Mouse (Mus musculus) cerebral cortex, adult 2 months (tissue): Measurements from ENCODE around the gene Lrrc8b.

ENCODE experiments used
- WGBS: fragments of 180-500 bp; shearing (Covaris S2); methylation state at CpG from one replicate; pipeline ENCODE4 v1.1.7; 2018; 5-methylcytosine and 5-hydroxymethylcytosine counted together

The Lrrc8b gene

DNA sequence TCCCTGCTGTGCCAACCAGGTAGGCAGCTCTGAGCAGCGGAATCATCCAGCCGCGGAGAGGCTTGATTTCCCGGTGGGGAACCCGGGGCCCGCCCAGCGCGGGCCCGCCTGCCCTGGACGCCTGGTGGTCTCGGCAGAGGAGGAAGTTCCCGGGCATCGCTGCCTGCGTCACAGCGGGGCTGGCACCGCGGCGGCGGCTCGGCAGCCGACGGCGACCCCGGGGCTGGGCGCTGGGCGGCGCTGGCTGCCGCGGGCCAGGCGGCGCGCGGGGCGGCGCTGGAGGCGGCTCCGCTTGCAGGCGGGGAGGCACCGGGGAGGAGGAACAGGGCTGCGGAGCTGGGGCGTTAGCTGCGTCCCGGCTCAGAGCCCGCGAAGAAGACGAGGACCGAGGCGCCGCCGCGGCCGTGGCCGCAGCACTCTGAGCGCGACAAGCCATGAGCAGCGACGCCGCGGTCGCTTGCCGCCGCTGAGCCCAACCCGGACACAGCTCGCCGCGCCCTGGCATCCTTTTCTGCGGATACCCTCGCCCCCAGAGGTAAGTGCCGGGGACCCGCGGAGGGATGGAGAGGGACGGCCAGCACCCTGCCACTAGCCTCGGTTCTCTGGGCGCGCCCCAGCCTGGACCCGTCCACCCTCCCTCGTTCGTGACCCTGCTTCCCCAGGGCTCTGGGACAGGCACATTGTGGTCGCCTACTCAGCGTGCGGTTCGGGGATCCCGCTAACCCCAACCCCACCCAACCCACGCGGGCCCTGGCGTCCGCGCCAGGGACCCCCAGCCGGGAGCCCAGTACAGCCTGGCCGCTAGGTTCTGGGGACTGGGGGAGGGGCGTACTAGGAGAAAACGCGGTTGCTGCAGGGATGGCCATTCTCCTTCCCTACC, 103.8 kb downstream of the Lrrc8b start, which contains the start of gene Lrrc8c:
TSS of gene Lrrc8c (plus strand) at position 293 of the 880 bp plus-strand sequence.
- WGBS: under 1% methylated on average over 91 of the region's 93 CpGs

DNA sequence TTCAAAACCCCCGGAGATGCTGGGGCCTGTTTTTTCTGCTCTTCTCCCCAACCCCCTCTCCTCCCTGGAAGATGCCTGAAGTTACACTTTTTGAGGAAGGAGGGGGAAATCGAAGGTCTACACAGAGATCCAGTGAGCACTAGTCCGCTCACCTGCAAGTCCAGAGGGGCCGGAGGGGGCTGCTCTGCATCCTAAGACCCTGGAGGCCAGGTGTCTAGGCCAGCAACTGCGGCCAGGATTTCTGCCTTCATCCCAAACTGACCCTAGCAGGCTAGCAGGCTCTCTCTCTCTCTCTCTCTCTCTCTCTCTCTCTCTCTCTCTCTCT, 104.4 kb downstream of the Lrrc8b start:
- WGBS: 2% methylated on average over 5 of the region's 5 CpGs

DNA sequence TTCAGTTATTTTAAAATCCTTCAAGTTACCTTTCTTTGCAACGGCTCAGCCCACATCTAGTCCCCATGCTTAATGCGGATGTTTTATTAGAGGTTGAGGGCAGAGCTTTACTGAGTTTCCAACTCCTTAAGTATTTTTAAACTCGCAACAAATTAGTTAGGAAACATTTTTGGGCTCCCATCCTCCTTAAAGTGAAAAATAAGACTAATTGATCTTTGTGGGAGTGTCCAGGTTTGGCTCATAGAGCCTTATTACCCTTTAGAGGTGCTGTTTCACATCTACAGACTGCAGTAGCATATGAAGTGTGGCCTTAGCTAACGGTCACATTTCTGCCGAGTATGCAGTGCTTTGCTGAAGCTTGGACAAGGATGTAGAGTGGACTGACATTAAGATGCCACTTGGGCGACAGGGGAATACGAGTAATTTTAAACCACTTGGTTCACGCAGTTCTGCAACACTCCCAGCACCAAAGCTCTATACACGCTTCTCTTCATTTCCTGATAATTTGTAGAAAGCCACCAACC, 104.9 kb downstream of the Lrrc8b start:
- 25% methylated on average over 9 of the region's 9 CpGs for WGBS

DNA sequence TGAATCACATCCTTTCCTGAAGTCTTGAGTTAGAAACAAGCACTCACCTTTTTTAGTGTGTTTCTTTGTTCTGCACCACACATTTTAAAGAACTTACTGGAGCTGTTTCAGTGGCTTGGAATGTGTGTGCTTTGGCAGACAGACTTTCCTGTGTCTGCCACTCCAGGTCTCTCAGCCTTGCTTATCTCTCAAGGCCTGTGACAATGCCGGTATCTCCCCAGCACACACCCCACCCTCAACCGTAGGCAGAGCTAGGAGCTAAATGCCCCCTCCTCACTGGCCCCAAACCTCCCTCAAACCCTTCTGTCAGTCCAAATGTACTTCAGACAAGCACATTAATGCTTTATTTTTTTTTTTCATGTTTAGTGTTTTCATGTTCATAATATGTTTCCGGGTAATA, 107.9 kb downstream of the Lrrc8b start:
- WGBS: 54% methylated on average over 3 of the region's 3 CpGs

DNA sequence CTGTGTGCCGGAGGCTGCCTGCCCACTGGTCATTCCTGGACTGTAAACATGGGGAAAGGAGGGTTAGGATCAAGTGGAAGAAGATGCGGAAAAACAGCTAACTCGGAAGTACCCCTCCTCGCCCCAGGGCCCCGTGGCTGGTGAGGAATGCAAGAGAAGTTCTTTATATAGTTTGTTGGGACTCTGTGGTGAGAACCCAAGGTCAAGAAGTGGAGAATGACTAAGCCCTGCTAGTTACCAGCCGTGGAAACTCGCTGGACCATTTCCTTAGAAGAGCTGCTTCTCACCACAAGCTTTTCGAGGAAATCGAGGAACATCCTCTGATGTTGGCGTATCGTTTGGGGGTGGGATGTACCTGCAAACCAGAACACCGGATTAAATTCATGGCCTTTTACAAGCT, 109.4 kb downstream of the Lrrc8b start:
- 96% methylated on average over 12 of the region's 12 CpGs for WGBS

DNA sequence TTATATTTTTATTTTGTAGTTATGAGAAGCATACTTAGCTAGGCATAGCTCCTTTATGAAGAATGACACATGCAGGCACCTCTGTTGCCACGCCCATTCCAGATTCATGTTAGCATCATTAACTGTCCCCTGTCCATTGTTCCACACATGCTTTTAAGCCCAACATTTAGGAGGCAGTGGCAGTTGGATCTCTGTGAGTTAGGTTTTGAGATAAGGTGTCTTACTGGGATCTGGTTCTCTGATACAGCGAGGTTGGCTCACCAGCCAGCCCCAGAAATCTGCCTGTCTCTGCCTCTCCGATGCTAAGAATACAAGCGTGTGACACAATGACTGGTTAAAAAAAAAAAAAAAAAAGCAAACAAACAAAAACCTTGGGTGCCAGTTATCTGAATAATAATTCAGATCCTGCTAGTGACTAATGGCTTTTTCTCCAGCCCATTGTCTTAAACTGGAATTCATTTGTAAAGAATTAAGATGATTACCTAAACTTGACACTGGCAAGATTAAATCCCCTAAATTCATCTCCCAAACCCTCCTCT, 110.6 kb downstream of the Lrrc8b start:
- 89% methylated on average over 4 of the region's 4 CpGs for WGBS

DNA sequence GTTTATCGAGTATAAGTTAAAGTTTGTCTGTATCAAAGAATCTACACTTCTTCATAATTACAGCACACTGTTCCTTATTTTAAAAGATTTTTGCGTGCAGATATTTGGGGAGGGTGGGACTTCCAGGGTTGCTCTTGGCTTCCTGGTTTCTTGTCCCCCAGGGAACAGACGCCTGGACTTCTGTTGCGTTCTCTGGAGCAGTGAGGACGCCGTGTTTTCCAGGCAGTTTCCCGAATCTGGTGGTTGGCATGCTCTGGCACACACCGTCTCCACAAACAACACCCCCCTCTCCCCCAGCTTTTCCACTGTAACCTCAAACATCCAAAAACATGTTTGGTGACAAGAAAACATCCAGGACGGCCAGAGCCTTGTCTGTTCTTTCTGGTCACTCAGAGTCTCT, 111.2 kb downstream of the Lrrc8b start:
- WGBS: 77% methylated on average over 9 of the region's 9 CpGs

DNA sequence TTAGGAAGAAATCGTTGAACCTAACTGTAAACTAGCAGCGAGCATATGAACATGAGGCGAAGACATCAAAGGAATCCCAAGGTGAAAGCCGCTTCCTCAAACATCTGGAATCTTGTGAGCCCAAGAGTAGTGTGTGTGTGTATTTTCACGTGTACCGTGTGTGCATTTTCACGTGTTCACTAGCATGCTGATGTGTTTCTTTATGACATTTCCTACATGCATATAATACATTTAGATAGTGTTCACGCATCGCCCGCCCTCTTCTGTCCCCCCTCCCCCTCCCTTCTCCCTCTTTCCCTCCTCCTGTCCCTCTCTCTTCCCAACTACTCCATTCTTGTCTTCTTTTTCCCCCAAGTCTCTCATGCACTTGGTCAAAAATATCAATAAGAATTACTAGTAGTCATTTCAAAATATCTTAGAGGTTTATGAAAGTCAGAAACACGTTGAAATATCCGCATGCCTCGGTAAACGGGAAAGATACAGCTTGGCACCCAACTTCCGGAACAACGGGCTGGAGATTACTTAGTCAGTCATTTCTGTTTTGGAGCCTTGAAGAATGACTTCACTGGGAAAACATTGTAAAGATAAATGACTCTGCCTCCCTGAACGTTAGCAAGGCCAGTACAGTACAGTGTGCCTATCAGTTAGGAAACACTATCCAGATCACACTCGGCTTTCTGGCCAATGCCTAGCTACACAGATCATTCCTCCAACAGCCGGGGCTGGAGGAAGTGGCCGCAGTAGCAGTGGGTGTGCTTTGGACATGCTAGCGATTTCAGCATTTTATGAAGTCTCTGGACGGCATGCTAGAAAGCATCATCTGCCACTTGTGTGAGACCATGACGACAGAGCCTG, 112.1 kb downstream of the Lrrc8b start:
- WGBS: 83% methylated on average over 23 of the region's 23 CpGs

DNA sequence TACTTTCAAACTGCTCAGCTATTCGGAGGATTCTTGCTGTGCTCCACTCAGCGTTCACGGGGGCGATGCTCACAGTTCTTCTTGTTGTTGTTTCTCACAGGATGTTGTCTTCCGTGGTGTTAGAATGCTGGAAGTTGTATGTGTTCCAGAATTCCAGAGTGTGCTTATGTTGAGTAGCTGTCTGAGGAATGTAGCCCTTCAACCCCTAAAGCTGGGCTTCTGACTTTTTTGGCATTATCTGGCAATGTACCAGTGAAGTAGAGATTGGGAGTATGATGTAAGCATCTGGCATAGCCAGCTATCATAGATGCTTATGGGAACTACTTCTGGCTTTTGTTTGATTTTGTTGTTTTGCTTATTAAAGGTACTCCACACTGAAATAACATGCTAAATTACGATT, 115.0 kb downstream of the Lrrc8b start:
- 48% methylated on average over 6 of the region's 6 CpGs for WGBS

DNA sequence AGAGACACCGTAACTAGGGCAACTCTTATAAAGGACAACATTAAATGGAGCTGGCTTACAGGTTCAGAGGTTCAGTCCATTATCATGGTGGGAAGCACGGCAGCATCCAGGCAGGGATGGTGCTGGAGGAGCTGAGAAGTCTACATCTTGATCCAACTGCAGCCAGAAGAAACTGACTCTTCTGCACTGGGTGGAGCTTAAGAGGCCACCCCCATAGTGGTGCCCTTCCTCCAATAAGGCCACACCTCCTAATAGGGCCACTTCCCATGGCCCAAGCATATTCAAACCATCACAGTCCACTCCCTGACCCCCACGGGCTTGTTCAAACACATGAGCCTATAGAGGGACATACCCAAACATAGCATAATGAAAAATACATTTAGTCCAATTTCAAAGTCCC, 119.6 kb downstream of the Lrrc8b start:
- 96% methylated on average over 3 of the region's 3 CpGs for WGBS

DNA sequence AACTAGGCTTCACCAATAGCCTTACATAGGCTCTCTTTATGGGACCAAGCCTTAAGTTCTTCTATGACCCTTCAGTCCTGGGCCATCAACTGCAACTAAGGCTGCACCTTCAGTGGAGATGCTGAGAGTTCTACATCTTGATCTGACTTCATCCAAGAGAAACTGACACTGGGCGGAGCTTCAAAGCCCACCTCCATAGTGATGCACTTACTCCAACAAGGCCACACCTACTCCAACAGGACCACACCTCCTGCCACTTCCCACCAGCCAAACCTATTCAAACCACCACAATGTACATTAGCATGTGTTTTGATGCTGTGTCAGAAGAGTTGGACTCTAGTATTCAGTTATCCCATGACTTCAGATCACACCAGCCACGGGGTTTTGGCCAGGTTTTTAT, 120.6 kb downstream of the Lrrc8b start:
- 95% methylated on average over 2 of the region's 2 CpGs for WGBS

DNA sequence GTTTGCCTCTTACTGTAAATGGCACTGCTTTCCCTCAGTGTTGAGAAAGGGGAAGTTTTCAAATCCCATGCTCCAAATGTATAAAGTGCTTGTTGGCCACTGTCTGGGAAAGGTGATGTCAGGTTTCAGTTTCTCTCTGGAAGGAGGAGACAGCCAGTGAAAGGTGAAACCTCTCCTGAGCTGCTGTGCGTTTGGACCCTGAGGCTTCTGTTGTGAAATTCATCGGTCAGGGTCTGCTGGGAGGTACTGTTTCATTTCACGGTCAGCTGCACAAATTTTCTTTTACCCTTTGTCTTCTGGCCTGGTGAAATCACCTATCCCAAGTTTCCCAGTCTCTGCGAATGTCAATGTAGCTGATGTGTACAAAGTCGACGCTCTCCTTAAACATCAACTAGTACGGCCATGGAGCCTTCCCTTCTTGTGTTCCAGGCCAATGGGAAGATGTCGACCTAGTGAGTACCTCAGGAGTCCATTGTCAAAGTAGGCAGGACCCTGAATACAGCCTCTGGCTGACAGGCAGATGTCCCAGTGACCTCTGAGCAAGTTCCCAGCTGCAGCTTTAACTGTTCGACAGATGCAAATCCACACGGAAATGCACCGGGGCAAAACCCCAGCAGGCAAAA, 121.6 kb downstream of the Lrrc8b start:
- WGBS: 87% methylated on average over 11 of the region's 11 CpGs
